Mouse (Mus musculus) E14TG2a.4 (cell line): ENCODE data around the gene Ino80.

Source experiments
- H3K27me3 ChIP-seq: 2 replicates; pipeline ENCODE4 v1.6.1; 2014; ENCODE audit warnings: low read length, control low read depth; ENCODE audit not compliant: insufficient read depth
- H3K36me3 ChIP-seq: 2 replicates; pipeline ENCODE4 v1.6.1; 2014; ENCODE audit warnings: low read length, control low read depth; ENCODE audit not compliant: insufficient read depth
- H3K4me1 ChIP-seq: replicated peaks from 2 replicates; pipeline ENCODE4 v1.6.1; 2014; ENCODE audit warnings: low read depth, low read length, control low read depth
- H3K4me3 ChIP-seq: replicated peaks from 2 replicates; pipeline ENCODE4 v1.5.1; 2014; ENCODE audit warnings: mild to moderate bottlenecking, low read length
- H3K9me3 ChIP-seq: 2 replicates; pipeline ENCODE4 v1.6.1; 2014; ENCODE audit warnings: low read length, control low read depth
- CTCF ChIP-seq: conservative IDR thresholded peaks from 2 replicates; pipeline ENCODE4 v1.5.1; 2014; ENCODE audit warnings: low read length
- NANOG ChIP-seq: IDR thresholded peaks from 2 replicates; pipeline ENCODE4 v1.6.1; 2014; ENCODE audit warnings: borderline replicate concordance, low read length, mixed read lengths
- POU5F1 ChIP-seq: IDR thresholded peaks from 2 replicates; pipeline ENCODE4 v1.6.1; 2014; ENCODE audit warnings: low read length, borderline replicate concordance

Ino80 gene

DNA sequence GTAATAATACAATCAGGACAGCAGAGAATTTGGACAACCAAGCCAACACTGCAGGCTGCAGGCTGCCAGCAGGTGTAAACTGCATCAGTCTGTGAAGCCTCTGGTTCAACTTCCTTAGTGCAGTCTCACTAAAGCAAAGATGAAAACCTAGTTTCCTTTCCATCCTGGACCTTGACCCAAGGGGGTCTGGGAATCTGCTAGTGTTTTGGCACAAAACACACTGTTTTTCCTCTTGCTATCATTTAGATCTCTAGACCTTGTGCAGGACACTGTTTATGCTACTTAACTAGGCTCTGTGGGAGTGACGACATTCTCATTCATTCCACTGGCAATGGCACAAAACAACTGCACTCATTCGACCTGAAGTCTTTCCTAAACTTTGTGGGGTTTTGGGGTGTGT lies 65.8 kb downstream of the Ino80 start:
- no peaks in the 10 kb centered on the region for H3K9me3 ChIP-seq
- no peak for TF ChIP-seq POU5F1
- no peak for TF ChIP-seq CTCF
- TF ChIP-seq NANOG, result no peak
- H3K36me3 ChIP-seq, result peaks cover 100% of the 10 kb centered on the region
- H3K4me3 ChIP-seq, result no peak overlapping the region
- peaks cover 5% of the 10 kb centered on the region; the same call in 1 of the 2 replicates for H3K4me1 ChIP-seq
- H3K27me3 ChIP-seq, result no peaks in the 10 kb centered on the region

DNA sequence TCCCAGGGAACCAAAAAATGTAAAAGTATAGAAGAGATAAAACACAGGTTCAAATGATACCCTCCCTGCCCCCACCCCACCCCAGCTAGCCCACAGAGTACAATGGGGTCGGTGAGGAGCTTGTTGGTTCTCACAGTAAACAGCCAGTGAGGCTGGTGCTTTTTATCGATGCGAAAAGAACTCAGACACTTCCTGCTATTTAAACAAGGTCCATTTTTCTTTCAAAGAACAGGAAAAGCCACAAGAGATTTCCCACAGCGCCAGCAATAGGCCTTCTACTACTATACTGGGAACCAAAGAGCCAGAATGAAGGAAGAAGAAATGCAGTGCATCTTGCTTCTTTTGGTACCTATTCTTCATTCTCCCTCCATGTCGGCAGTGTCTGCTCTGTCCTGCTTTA lies 66.5 kb downstream of the Ino80 start:
- Histone ChIP-seq H3K36me3 (peaks cover 100% of the 10 kb centered on the region), H3K27me3 (no peaks in the 10 kb centered on the region), H3K4me3 (no peak overlapping the region), H3K9me3 (no peaks in the 10 kb centered on the region), H3K4me1 (peaks cover 5% of the 10 kb centered on the region; the same call in 1 of the 2 replicates)
- no peak for TF ChIP-seq NANOG
- no peak for TF ChIP-seq POU5F1
- no peak for TF ChIP-seq CTCF

DNA sequence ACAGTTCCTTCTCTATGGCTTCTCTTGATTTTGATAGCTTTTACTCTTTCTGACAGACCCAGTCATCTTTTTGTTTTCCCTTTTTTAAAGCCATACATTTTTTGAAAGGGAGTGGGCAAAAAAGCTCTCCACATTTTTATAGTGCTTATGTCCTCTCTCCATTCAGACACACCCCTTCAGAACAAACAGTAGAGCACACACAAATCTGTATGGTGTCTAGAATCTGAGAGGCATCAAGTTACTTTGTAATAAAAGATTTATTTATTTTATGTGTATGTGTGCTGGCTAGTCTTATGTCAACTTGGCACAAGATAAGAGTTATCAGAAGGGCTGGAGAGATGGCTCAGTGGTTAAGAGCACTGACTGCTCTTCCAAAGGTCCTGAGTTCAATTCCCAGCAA lies 68.8 kb downstream of the Ino80 start:
- Histone ChIP-seq H3K9me3 (no peaks in the 10 kb centered on the region), H3K4me1 (peaks cover 5% of the 10 kb centered on the region; the same call in 1 of the 2 replicates), H3K36me3 (peaks cover 94% of the 10 kb centered on the region), H3K4me3 (no peak overlapping the region), H3K27me3 (no peaks in the 10 kb centered on the region)
- TF ChIP-seq CTCF, result no peak

DNA sequence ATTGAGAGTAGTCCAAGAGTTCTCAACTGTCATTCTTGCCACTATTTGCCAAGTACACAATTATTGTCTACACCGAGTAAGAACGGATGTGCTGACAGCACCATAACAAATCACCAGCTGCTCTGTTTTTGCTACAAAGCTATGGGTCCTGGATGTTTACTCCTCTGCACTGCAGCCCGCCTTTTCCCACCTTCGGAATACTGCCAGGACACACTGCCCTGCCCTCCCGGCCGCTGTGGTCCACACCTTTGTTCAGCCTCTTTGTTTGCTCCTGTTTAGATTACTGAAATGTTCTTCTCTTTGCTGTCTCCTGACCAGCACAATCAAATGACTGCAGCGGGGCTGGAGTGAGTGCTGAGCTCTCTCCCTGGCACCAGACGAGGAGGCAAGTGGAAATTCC lies 69.2 kb downstream of the Ino80 start:
- TF ChIP-seq CTCF (no peak), NANOG (no peak), POU5F1 (no peak)

DNA sequence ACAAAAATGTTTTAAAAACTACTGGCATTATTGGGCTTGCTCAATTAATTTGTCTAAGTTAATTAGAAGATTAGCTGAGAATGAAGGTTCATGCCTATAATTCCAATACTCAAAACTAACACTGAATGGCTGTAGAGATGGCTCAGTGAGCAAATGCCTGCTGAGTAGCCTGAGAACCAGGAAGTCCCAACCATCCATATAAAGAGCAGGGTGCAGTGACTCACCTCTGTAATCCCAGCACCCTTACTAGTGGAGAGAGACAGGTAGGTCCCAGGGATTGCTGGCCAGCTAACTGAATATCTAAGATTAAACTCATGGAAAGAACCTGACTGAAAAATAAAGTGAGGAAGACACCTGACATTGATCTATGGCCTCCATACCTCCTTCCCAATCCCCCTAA lies 78.2 kb downstream of the Ino80 start:
- peaks cover 85% of the 10 kb centered on the region for H3K36me3 ChIP-seq
- no peaks in the 10 kb centered on the region for H3K27me3 ChIP-seq
- TF ChIP-seq CTCF (no peak), POU5F1 (no peak), NANOG (no peak)
- H3K4me3 ChIP-seq, result no peak overlapping the region
- H3K4me1 ChIP-seq, result no peaks in the 10 kb centered on the region
- H3K9me3 ChIP-seq, result no peaks in the 10 kb centered on the region

More for the DNA sequence above, 69.2 kb downstream of the Ino80 start:
- H3K27me3 ChIP-seq, result no peaks in the 10 kb centered on the region
- H3K4me3 ChIP-seq, result no peak overlapping the region
- peaks cover 5% of the 10 kb centered on the region; the same call in 1 of the 2 replicates for H3K4me1 ChIP-seq
- peaks cover 94% of the 10 kb centered on the region for H3K36me3 ChIP-seq
- no peaks in the 10 kb centered on the region for H3K9me3 ChIP-seq

DNA sequence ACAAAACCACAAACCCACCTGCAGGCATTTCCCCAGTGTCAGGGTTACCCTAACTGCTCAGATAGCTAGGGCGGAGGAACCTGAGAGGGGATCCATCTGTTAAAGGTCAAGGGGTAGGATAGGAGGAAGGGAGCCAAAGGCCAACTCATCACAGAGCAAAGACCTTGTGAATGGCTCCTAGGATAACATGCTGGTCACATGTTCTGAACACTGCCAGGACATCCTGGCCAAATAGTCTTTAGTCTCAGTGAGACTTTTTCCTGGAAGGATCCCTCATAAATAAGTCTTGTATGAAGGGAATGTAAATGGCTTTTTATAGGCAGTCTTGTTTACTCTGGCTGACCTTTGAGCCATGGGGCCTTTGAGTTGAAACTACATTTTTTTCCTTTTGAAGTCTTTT lies 78.8 kb downstream of the Ino80 start:
- H3K9me3 ChIP-seq, result no peaks in the 10 kb centered on the region
- H3K4me3 ChIP-seq, result no peak overlapping the region
- H3K27me3 ChIP-seq, result no peaks in the 10 kb centered on the region
- H3K36me3 ChIP-seq, result peaks cover 87% of the 10 kb centered on the region
- no peak for TF ChIP-seq POU5F1
- no peak for TF ChIP-seq CTCF
- TF ChIP-seq NANOG, result no peak
- no peaks in the 10 kb centered on the region for H3K4me1 ChIP-seq

DNA sequence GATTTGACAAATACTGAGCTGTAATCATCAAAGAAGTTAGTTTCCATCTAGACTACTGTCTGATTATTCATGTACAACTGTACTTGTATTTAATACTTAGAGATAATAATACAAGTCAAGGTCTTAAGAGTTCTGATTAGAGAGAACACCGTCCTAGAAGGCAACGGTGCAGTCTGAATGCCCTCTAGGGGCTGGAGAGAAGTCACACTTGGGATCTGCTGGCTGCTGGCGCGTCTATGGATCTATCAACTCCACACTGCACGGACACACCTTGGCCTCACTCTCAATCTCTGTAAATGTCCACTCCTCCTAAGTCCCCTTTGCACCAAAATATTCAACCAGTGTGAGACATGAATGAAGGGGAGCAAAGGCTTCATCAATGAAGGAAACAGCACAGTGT lies 79.2 kb downstream of the Ino80 start:
- TF ChIP-seq POU5F1 (no peak), NANOG (no peak), CTCF (no peak)
- H3K4me1 ChIP-seq, result no peaks in the 10 kb centered on the region
- no peaks in the 10 kb centered on the region for H3K9me3 ChIP-seq
- H3K4me3 ChIP-seq, result no peak overlapping the region
- H3K36me3 ChIP-seq, result peaks cover 87% of the 10 kb centered on the region
- H3K27me3 ChIP-seq, result no peaks in the 10 kb centered on the region

DNA sequence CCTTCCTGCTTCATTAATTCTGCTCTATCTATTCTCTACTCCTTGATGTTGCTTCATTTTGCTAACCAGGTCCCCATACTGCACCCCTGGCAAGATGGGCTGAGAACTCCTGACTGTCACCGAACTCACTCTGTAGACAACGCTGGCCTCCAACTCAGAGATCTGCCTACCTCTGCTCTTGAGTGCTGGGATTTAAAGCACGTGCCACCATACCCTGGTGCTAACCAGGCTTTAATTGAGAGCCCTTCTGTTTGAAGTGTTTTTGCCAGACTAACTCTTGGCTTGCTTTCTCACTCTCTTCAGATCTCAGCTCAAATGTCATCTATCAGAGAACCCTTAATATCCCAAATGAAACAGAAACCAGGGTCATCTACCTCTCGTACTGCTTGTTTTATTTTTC lies 87.5 kb downstream of the Ino80 start:
- Histone ChIP-seq H3K36me3 (peaks cover 95% of the 10 kb centered on the region), H3K27me3 (no peaks in the 10 kb centered on the region), H3K9me3 (no peaks in the 10 kb centered on the region), H3K4me3 (no peak overlapping the region), H3K4me1 (peaks cover 10% of the 10 kb centered on the region)
- no peak for TF ChIP-seq POU5F1
- TF ChIP-seq NANOG, result no peak
- no peak for TF ChIP-seq CTCF

DNA sequence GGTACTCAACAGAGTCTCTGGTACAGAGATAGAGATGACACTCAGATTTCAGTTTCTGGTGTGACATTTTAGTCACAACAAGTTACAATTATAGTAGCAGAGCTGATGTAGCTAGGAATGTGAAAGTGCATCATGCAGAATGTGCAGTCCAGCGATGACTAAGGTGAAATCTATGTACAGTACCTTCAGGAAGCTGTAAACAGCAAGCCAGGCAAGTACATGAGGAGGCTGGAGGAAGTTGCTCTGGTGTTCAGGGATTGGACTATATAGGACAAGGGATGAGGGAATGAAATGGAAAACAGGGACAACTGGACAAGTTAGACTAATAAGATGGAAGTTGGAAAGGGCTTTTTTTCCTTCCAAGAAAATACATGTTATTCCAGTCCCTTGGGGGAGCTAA lies 89.2 kb downstream of the Ino80 start:
- TF ChIP-seq CTCF, result no peak
- no peak for TF ChIP-seq NANOG
- TF ChIP-seq POU5F1, result no peak
- no peaks in the 10 kb centered on the region for H3K27me3 ChIP-seq
- H3K4me3 ChIP-seq, result no peak overlapping the region
- no peaks in the 10 kb centered on the region for H3K9me3 ChIP-seq
- peaks cover 15% of the 10 kb centered on the region for H3K4me1 ChIP-seq
- H3K36me3 ChIP-seq, result peaks cover 94% of the 10 kb centered on the region
